Mouse (Mus musculus) midbrain, embryonic 14.5 days (tissue): ENCODE results near the gene Cox8b. TPM values are rescaled to one million over a fixed set of nuclear protein-coding genes. Genes with fewer than 3 reads are reported as not detected.

ENCODE experiments used
- ATAC-seq: fragments of 200-750 bp; cut with Nextera tagmentation; 2 replicates; pipeline ENCODE4 v1.8.0; 2017; ENCODE audit warnings: moderate number of reproducible peaks, moderate library complexity; ENCODE audit not compliant: low FRiP score, low TSS enrichment
- DNase-seq: peaks from one replicate; pipeline ENCODE4 v3.0.0-alpha.2; 2015
- H3K27ac ChIP-seq: fragments of 300-500 bp; sonication (generic); replicated peaks from 2 replicates; pipeline ENCODE4 v1.5.1; 2014; ENCODE audit warnings: mild to moderate bottlenecking, low read depth, low read length, moderate library complexity
- H3K27me3 ChIP-seq: fragments of 300-500 bp; sonication (generic); 2 replicates; pipeline ENCODE4 v1.6.1; 2014; ENCODE audit warnings: low read length, control low read depth, mixed read lengths; ENCODE audit not compliant: control insufficient read depth, insufficient read depth
- H3K36me3 ChIP-seq: fragments of 300-500 bp; sonication (generic); 2 replicates; pipeline ENCODE4 v1.6.1; 2014; ENCODE audit warnings: low read length, control low read depth; ENCODE audit not compliant: control insufficient read depth, insufficient read depth
- H3K4me1 ChIP-seq: fragments of 300-500 bp; sonication (generic); 2 replicates; pipeline ENCODE4 v1.6.1; 2014; ENCODE audit warnings: mild to moderate bottlenecking, antibody characterized with exemption, low read length, control low read depth; ENCODE audit not compliant: control insufficient read depth, insufficient read depth
- H3K4me2 ChIP-seq: fragments of 300-500 bp; sonication (generic); 2 replicates; pipeline ENCODE4 v1.6.1; 2014; ENCODE audit warnings: mild to moderate bottlenecking, low read length, moderate library complexity
- H3K4me3 ChIP-seq: fragments of 300-500 bp; sonication (generic); replicated peaks from 2 replicates; pipeline ENCODE4 v1.5.1; 2014; ENCODE audit warnings: low read depth, low read length
- H3K9ac ChIP-seq: fragments of 300-500 bp; sonication (generic); replicated peaks from 2 replicates; pipeline ENCODE4 v1.6.1; 2014; ENCODE audit warnings: mild to moderate bottlenecking, low read length, moderate library complexity
- H3K9me3 ChIP-seq: fragments of 300-500 bp; sonication (generic); 2 replicates; pipeline ENCODE4 v1.6.1; 2016; ENCODE audit warnings: low read length, control low read depth, mixed read lengths; ENCODE audit not compliant: control insufficient read depth
- WGBS: fragments of 180-500 bp; shearing (Covaris S2); extraction: QIAGEN DNeasy Blood & Tissue Kit; methylation state at CpG from one replicate; pipeline ENCODE4 v1.1.7; 2014; 5-methylcytosine and 5-hydroxymethylcytosine counted together
- polyA plus RNA-seq: library from polyadenylated mRNA; unstranded; fragments of >200 nt; fragmentation: Nextera tagmentation; extraction: Ambion mirVana; gene quantifications from 2 replicates; pipeline ENCODE4 v1.2.1, GENCODE M21; 2014

Gene Cox8b
- polyA plus RNA-seq, 1 experiment from 2014 or later, result not detected

- DNase-seq, result no peak
- Histone ChIP-seq H3K4me2 (peak overlapping the region; percentile 75; the same call in 1 of the 2 replicates), H3K4me3 (0 out of 2 replicates have a peak overlapping the region, but pooled peaks have one; percentile 40), H3K27ac (no peak overlapping the region), H3K9me3 (no peaks in the 10 kb centered on the region), H3K27me3 (peaks cover 49% of the 10 kb centered on the region), H3K9ac (no peak overlapping the region), H3K4me1 (0 out of 2 replicates have a peak, but pooled peaks cover 11% of the 10 kb centered on the region), H3K36me3 (no peaks in the 10 kb centered on the region)
- 24% methylated on average over 22 of the region's 22 CpGs for WGBS
- ATAC-seq, result no peak
These were observed 21.2 kb upstream of the Cox8b start for GRCm38 (mm10) chr7:140921225-140921975.

- Histone ChIP-seq H3K4me1 (0 out of 2 replicates have a peak, but pooled peaks cover 11% of the 10 kb centered on the region), H3K36me3 (no peaks in the 10 kb centered on the region), H3K9ac (no peak within 1 kb of the TSS), H3K4me2 (peak within 1 kb of the TSS; percentile 75; the same call in 1 of the 2 replicates), H3K27ac (no peak within 1 kb of the TSS), H3K27me3 (peaks cover 49% of the 10 kb centered on the region), H3K4me3 (0 out of 2 replicates have a peak within 1 kb of the TSS, but pooled peaks have one; percentile 40), H3K9me3 (no peaks in the 10 kb centered on the region)
- ATAC-seq, result no peak
- no peak for DNase-seq
- WGBS, result 77% methylated on average over 8 of the region's 8 CpGs
These were observed 20.3 kb upstream of the Cox8b start, which contains the start of gene Nlrp6 for GRCm38 (mm10) chr7:140920418-140921029. Nlrp6 (plus strand) TSS chr7:140920902.

DNA sequence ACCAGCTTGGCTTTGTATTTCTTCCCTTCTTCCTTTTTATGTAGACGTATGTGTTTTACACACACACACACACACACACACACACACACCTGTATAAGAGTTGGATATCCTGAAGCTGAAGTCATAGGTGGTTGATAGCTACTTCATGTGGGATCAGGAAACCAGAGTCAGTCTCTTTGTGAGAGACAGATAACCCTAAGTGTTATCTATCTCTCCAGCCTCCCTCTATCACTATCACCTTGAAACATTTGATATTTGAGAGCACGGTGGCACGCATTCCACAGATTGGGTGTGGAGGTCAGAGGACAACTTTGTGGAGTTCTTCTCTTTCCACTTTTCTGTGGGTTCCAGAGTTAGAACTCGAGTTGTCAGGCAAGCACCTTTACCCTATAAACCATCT, 19.7 kb upstream of the Cox8b start:
- no peak overlapping the region for H3K4me2 ChIP-seq
- H3K27ac ChIP-seq, result no peak overlapping the region
- H3K4me1 ChIP-seq, result 0 out of 2 replicates have a peak, but pooled peaks cover 11% of the 10 kb centered on the region
- H3K9ac ChIP-seq, result no peak overlapping the region
- no peak for DNase-seq
- no peak overlapping the region for H3K4me3 ChIP-seq
- WGBS, result 81% methylated on average over 4 of the region's 4 CpGs
- H3K27me3 ChIP-seq, result peaks cover 48% of the 10 kb centered on the region
- no peaks in the 10 kb centered on the region for H3K36me3 ChIP-seq
- no peaks in the 10 kb centered on the region for H3K9me3 ChIP-seq
- no peak for ATAC-seq

DNA sequence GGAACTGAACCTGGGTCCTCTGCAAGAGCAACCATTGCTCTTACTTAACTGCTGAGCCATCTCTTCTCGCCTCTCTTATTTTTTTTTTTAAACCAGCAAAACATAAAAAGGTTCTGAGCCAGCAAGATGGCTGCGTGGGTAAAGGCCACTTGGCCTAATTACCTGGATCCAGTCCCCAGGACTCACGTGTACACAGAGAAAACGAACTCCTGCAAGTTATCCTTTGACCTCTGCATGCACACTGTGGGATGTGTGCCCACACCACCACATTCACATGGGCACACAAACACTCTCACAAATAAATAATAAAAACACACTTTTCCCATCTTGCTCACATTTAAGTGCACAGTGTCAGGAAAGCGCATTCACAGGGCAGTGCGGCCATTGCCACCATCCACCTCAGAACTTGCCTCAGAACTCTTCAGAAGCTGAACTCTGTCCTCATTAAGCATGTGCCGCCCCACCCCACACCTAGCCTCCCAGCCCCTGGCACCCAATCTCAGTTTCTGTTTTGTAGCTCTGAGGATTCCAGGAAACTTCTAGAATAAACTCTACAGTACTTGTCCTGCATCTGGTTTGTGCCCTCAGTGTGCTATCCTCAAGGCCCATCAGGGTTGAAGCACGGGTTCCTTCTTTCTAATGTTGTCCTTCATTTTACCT, 13.9 kb upstream of the Cox8b start:
- Histone ChIP-seq H3K27me3 (no peaks in the 10 kb centered on the region), H3K4me2 (no peak overlapping the region), H3K4me1 (no peaks in the 10 kb centered on the region), H3K4me3 (no peak overlapping the region), H3K27ac (no peak overlapping the region), H3K36me3 (no peaks in the 10 kb centered on the region), H3K9me3 (no peaks in the 10 kb centered on the region), H3K9ac (no peak overlapping the region)
- 85% methylated on average over 8 of the region's 8 CpGs for WGBS
- no peak for DNase-seq
- ATAC-seq, result no peak

DNA sequence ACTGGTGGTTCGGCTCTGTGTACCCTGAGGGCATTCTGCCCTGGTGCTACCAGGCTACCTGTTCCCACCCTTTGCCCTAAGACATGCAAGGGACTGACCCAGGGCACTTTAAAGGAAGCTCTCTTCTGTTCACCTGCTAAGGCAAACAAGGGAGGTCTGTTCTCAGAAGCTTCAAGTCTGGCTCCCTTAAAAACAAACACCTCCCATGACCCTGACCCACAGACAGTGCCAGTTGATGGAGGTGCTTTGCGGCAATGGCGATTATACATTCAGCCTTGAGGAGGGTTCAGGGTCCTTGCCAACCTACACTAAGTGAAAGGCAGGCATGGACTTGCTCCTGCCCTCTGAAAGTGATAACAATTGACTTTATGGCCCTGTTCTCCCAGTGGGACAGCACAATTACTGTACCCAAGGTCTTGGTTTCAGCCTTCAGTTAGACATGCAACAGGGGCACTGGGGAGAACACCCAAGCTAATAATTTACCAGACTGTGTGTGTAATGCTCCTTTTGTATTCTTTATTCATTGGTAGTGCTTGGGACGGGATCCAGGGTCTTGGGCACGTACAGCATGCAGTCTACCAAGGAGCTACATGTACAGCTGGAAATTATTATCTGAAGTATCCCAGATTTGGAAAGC, 12.7 kb upstream of the Cox8b start:
- no peaks in the 10 kb centered on the region for H3K36me3 ChIP-seq
- no peak overlapping the region for H3K27ac ChIP-seq
- H3K9me3 ChIP-seq, result no peaks in the 10 kb centered on the region
- ATAC-seq, result no peak
- no peak overlapping the region for H3K4me2 ChIP-seq
- WGBS, result 82% methylated on average over 5 of the region's 5 CpGs
- DNase-seq, result no peak
- H3K4me3 ChIP-seq, result no peak overlapping the region
- H3K4me1 ChIP-seq, result 0 out of 2 replicates have a peak, but pooled peaks cover 3% of the 10 kb centered on the region
- H3K27me3 ChIP-seq, result no peaks in the 10 kb centered on the region
- no peak overlapping the region for H3K9ac ChIP-seq

GRCm38 (mm10) chr7:140912293-140912692, 12.0 kb upstream of the Cox8b start:
- Histone ChIP-seq H3K4me1 (0 out of 2 replicates have a peak, but pooled peaks cover 3% of the 10 kb centered on the region), H3K4me3 (no peak overlapping the region), H3K9ac (no peak overlapping the region), H3K27ac (no peak overlapping the region), H3K27me3 (no peaks in the 10 kb centered on the region), H3K36me3 (no peaks in the 10 kb centered on the region), H3K9me3 (no peaks in the 10 kb centered on the region), H3K4me2 (no peak overlapping the region)
- ATAC-seq (no peak), DNase-seq (no peak)
- WGBS, result 78% methylated on average over 3 of the region's 3 CpGs

GRCm38 (mm10) chr7:140908634-140909107, 8.4 kb upstream of the Cox8b start:
- DNase-seq (peak; percentile 88), ATAC-seq (peak; percentile 43; the same call in 1 of the 2 replicates)
- Histone ChIP-seq H3K27me3 (no peaks in the 10 kb centered on the region), H3K27ac (no peak overlapping the region), H3K4me3 (peak overlapping the region; percentile 26), H3K36me3 (no peaks in the 10 kb centered on the region), H3K9me3 (no peaks in the 10 kb centered on the region), H3K4me1 (0 out of 2 replicates have a peak, but pooled peaks cover 3% of the 10 kb centered on the region), H3K4me2 (peak overlapping the region; percentile 62), H3K9ac (0 out of 2 replicates have a peak overlapping the region, but pooled peaks have one; percentile 23)
- 1% methylated on average over 19 of the region's 19 CpGs for WGBS

- H3K9ac ChIP-seq, result no peak overlapping the region
- no peaks in the 10 kb centered on the region for H3K36me3 ChIP-seq
- no peaks in the 10 kb centered on the region for H3K27me3 ChIP-seq
- H3K9me3 ChIP-seq, result no peaks in the 10 kb centered on the region
- H3K27ac ChIP-seq, result no peak overlapping the region
- 0 out of 2 replicates have a peak, but pooled peaks cover 3% of the 10 kb centered on the region for H3K4me1 ChIP-seq
- no peak overlapping the region; the same call in 1 of the 2 replicates for H3K4me2 ChIP-seq
- ATAC-seq (no peak), DNase-seq (no peak)
- WGBS, result 52% methylated on average over 7 of the region's 7 CpGs
- no peak overlapping the region for H3K4me3 ChIP-seq
These were observed 7.9 kb upstream of the Cox8b start for GRCm38 (mm10) chr7:140908181-140908580.
